Mouse (Mus musculus): ENCODE data around the gene Dgkg. TPM values are rescaled to one million over a fixed set of nuclear protein-coding genes. Genes with fewer than 3 reads are reported as not detected.

Dgkg gene
- polyA plus RNA-seq, 1 experiment from 2014 or later: 0.12 TPM

DNA sequence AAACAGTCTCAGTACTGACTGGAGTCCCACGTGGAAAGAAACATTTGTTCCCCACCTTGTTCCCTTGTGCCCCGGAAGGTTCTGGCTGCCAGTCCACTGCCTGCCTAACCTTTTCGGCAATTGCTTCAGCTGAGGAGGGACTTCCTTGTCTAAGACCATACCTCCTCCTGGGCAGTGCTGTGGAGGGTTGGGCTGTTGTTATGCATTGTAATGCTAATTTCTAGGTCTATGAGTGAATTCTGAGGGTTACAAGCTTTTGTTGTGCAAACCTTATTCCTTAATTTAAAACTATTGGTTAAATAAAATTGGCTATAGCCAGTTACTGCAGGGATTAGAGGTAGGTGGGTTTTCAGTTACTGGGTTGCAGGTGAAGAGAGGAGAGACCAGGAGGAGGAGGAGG, 19.7 kb downstream of the Dgkg start:
- Histone ChIP-seq H3K9me3 (ENCODE audit: control insufficient read depth, low read length) (no peaks in the 10 kb centered on the region), H3K4me1 (replicated peaks; ENCODE audit: control insufficient read depth, insufficient read depth, low read length) (no peaks in the 10 kb centered on the region), H3K4me3 (ENCODE audit: low read depth, low read length) (no peak overlapping the region), H3K9ac (ENCODE audit: low read depth, low read length) (no peak overlapping the region), H3K4me2 (replicated peaks; ENCODE audit: low read depth, low read length) (no peak overlapping the region), H3K27me3 (ENCODE audit: control insufficient read depth, insufficient read depth, low read length) (no peaks in the 10 kb centered on the region), H3K27ac (ENCODE audit: low read depth, low read length) (no peak overlapping the region), H3K36me3 (ENCODE audit: control insufficient read depth, insufficient read depth, low read length) (no peaks in the 10 kb centered on the region)
- ATAC-seq (ENCODE audit: low FRiP score): no peak
- DNase-seq (ENCODE audit: low spot score): no peak
- 53% methylated on average over 3 of the region's 3 CpGs for WGBS

GRCm38 (mm10) chr16:22635706-22636105, 21.3 kb downstream of the Dgkg start:
- 65% methylated on average over 8 of the region's 8 CpGs for WGBS
- H3K9ac ChIP-seq (ENCODE audit: low read depth, low read length): no peak overlapping the region
- no peak overlapping the region for H3K4me2 ChIP-seq (replicated peaks; ENCODE audit: low read depth, low read length)
- ATAC-seq (ENCODE audit: low FRiP score) (no peak), DNase-seq (ENCODE audit: low spot score) (no peak)
- H3K36me3 ChIP-seq (ENCODE audit: control insufficient read depth, insufficient read depth, low read length): no peaks in the 10 kb centered on the region
- no peaks in the 10 kb centered on the region for H3K4me1 ChIP-seq (replicated peaks; ENCODE audit: control insufficient read depth, insufficient read depth, low read length)
- H3K27ac ChIP-seq (ENCODE audit: low read depth, low read length): no peak overlapping the region
- no peaks in the 10 kb centered on the region for H3K9me3 ChIP-seq (ENCODE audit: control insufficient read depth, low read length)
- H3K4me3 ChIP-seq (ENCODE audit: low read depth, low read length): no peak overlapping the region
- no peaks in the 10 kb centered on the region for H3K27me3 ChIP-seq (ENCODE audit: control insufficient read depth, insufficient read depth, low read length)

DNA sequence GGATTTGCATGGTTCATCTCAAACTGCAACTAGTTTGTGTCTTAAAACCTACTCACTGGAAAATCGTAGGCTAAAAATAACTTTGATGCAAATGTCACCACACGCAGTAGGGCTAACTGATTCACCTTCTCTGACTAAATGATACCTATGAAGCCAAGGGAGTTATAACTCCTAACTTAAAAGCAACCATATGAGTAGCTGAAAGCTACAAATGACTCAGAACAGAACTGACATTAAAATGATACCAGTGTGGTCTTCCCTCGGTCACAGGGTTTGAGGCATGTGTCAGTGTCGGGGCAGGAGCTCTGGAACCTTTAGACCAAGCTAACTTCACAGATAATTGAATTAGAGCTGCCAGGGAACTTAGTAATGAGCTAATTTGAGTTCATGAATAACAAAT, 24.0 kb downstream of the Dgkg start:
- no peak for DNase-seq (ENCODE audit: low spot score)
- no peak for ATAC-seq (ENCODE audit: low FRiP score)
- H3K4me1 ChIP-seq (replicated peaks; ENCODE audit: control insufficient read depth, insufficient read depth, low read length): no peaks in the 10 kb centered on the region
- 89% methylated on average over 4 of the region's 4 CpGs for WGBS
- no peaks in the 10 kb centered on the region for H3K9me3 ChIP-seq (ENCODE audit: control insufficient read depth, low read length)
- H3K9ac ChIP-seq (ENCODE audit: low read depth, low read length): no peak overlapping the region
- H3K4me3 ChIP-seq (ENCODE audit: low read depth, low read length): no peak overlapping the region
- H3K36me3 ChIP-seq (ENCODE audit: control insufficient read depth, insufficient read depth, low read length): no peaks in the 10 kb centered on the region
- no peaks in the 10 kb centered on the region for H3K27me3 ChIP-seq (ENCODE audit: control insufficient read depth, insufficient read depth, low read length)
- no peak overlapping the region for H3K27ac ChIP-seq (ENCODE audit: low read depth, low read length)
- no peak overlapping the region for H3K4me2 ChIP-seq (replicated peaks; ENCODE audit: low read depth, low read length)

DNA sequence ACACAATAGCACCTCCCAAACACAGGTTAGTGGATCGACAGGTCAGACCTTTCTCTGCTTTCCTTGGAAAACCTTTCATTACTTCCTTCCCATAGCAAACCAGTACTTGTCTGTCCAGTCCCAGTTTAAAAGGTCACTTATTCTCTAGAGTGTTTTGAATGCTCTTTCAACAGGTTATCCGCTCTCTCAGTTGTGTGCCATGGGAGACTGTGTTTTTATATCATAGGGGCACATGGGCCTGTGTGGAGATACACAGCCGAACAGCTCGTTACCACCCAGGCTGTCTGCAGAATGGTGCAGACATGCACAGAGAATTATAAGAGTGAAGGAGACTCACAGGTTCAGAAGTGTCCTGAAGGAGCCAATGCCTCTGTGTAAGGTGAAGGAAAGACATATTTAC, 26.7 kb downstream of the Dgkg start:
- DNase-seq (ENCODE audit: low spot score): no peak
- no peak for ATAC-seq (ENCODE audit: low FRiP score)
- H3K9me3 ChIP-seq (ENCODE audit: control insufficient read depth, low read length): no peaks in the 10 kb centered on the region
- no peak overlapping the region for H3K4me2 ChIP-seq (replicated peaks; ENCODE audit: low read depth, low read length)
- H3K36me3 ChIP-seq (ENCODE audit: control insufficient read depth, insufficient read depth, low read length): no peaks in the 10 kb centered on the region
- H3K4me1 ChIP-seq (replicated peaks; ENCODE audit: control insufficient read depth, insufficient read depth, low read length): no peaks in the 10 kb centered on the region
- 84% methylated on average over 4 of the region's 4 CpGs for WGBS
- H3K9ac ChIP-seq (ENCODE audit: low read depth, low read length): no peak overlapping the region
- H3K27me3 ChIP-seq (ENCODE audit: control insufficient read depth, insufficient read depth, low read length): no peaks in the 10 kb centered on the region
- H3K27ac ChIP-seq (ENCODE audit: low read depth, low read length): no peak overlapping the region
- no peak overlapping the region for H3K4me3 ChIP-seq (ENCODE audit: low read depth, low read length)

DNA sequence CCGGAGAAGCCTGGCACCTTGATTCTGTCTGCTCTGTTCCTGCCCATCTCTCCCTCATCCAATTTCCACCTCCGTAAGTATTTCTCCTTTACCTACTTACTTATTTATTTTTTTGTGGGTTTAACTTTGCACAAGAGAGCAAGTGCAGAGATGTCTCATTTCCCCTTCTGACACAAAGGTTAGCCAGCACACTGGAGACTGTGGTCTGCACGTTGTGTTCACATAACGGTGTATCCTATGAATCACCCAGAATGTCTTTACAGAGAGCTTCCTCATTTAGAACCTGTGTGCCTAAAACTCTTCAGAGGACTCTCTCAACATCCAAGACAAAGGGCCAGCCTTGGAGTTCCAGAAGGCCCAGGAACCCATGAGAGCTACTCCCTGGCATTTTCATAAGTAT, 27.1 kb downstream of the Dgkg start:
- H3K27ac ChIP-seq (ENCODE audit: low read depth, low read length): no peak overlapping the region
- H3K4me2 ChIP-seq (replicated peaks; ENCODE audit: low read depth, low read length): no peak overlapping the region
- H3K36me3 ChIP-seq (ENCODE audit: control insufficient read depth, insufficient read depth, low read length): no peaks in the 10 kb centered on the region
- no peaks in the 10 kb centered on the region for H3K27me3 ChIP-seq (ENCODE audit: control insufficient read depth, insufficient read depth, low read length)
- H3K9me3 ChIP-seq (ENCODE audit: control insufficient read depth, low read length): no peaks in the 10 kb centered on the region
- ATAC-seq (ENCODE audit: low FRiP score) (no peak), DNase-seq (ENCODE audit: low spot score) (no peak)
- no peak overlapping the region for H3K9ac ChIP-seq (ENCODE audit: low read depth, low read length)
- 86% methylated on average over 4 of the region's 4 CpGs for WGBS
- H3K4me1 ChIP-seq (replicated peaks; ENCODE audit: control insufficient read depth, insufficient read depth, low read length): no peaks in the 10 kb centered on the region
- H3K4me3 ChIP-seq (ENCODE audit: low read depth, low read length): no peak overlapping the region

DNA sequence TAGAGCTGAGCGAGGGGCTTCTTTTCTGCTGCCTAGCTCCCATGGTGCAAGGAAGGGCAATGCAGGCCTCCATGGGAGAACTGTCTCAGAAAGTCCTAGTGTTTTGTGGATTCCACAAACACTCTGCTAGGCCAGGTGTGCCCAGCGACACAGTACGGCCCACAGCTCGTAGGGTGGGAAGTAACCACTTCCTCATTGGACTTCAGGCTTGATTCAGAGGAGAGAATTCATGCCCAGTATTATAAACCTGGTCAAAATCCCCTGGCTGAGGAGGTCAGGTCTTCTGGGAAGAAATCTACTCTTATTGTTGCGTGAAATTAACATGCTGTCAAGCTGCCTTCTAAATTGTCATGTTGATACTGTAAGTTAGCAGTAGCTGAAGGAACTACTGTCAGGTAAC, 31.0 kb downstream of the Dgkg start:
- no peak overlapping the region for H3K27ac ChIP-seq (ENCODE audit: low read depth, low read length)
- no peak overlapping the region for H3K4me2 ChIP-seq (replicated peaks; ENCODE audit: low read depth, low read length)
- no peaks in the 10 kb centered on the region for H3K9me3 ChIP-seq (ENCODE audit: control insufficient read depth, low read length)
- 92% methylated on average over 5 of the region's 5 CpGs for WGBS
- H3K27me3 ChIP-seq (ENCODE audit: control insufficient read depth, insufficient read depth, low read length): no peaks in the 10 kb centered on the region
- DNase-seq (ENCODE audit: low spot score): no peak
- H3K4me3 ChIP-seq (ENCODE audit: low read depth, low read length): no peak overlapping the region
- no peak for ATAC-seq (ENCODE audit: low FRiP score)
- H3K9ac ChIP-seq (ENCODE audit: low read depth, low read length): no peak overlapping the region
- H3K4me1 ChIP-seq (replicated peaks; ENCODE audit: control insufficient read depth, insufficient read depth, low read length): no peaks in the 10 kb centered on the region
- H3K36me3 ChIP-seq (ENCODE audit: control insufficient read depth, insufficient read depth, low read length): no peaks in the 10 kb centered on the region

GRCm38 (mm10) chr16:22625412-22625811, 31.6 kb downstream of the Dgkg start:
- H3K9me3 ChIP-seq (ENCODE audit: control insufficient read depth, low read length): no peaks in the 10 kb centered on the region
- H3K27ac ChIP-seq (ENCODE audit: low read depth, low read length): no peak overlapping the region
- 81% methylated on average over 5 of the region's 5 CpGs for WGBS
- no peak overlapping the region for H3K4me3 ChIP-seq (ENCODE audit: low read depth, low read length)
- no peak overlapping the region for H3K4me2 ChIP-seq (replicated peaks; ENCODE audit: low read depth, low read length)
- DNase-seq (ENCODE audit: low spot score) (no peak), ATAC-seq (ENCODE audit: low FRiP score) (no peak)
- no peaks in the 10 kb centered on the region for H3K36me3 ChIP-seq (ENCODE audit: control insufficient read depth, insufficient read depth, low read length)
- H3K9ac ChIP-seq (ENCODE audit: low read depth, low read length): no peak overlapping the region
- H3K27me3 ChIP-seq (ENCODE audit: control insufficient read depth, insufficient read depth, low read length): no peaks in the 10 kb centered on the region
- H3K4me1 ChIP-seq (replicated peaks; ENCODE audit: control insufficient read depth, insufficient read depth, low read length): no peaks in the 10 kb centered on the region

DNA sequence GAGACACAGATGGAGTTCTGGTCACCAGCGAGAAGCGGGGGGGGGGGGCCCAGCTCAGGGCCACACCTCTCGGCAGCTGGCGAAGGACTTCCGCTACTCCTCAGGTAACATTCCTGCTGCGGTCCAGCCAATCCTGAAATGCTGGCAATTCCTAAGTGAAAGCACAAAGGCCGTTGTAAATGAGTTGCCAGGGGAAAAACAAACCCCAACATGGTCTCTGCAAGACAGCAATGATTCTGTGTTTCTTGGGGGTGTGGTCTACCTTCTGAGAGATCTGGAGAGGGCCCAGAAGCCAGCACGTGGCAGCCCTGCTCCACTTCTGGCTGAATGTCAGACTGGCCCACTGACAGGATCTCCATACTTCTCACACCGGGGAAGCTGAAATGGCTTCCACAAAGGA, 34.7 kb downstream of the Dgkg start:
- H3K4me3 ChIP-seq (ENCODE audit: low read depth, low read length): no peak overlapping the region
- H3K36me3 ChIP-seq (ENCODE audit: control insufficient read depth, insufficient read depth, low read length): no peaks in the 10 kb centered on the region
- no peaks in the 10 kb centered on the region for H3K4me1 ChIP-seq (replicated peaks; ENCODE audit: control insufficient read depth, insufficient read depth, low read length)
- H3K9ac ChIP-seq (ENCODE audit: low read depth, low read length): no peak overlapping the region
- H3K4me2 ChIP-seq (replicated peaks; ENCODE audit: low read depth, low read length): no peak overlapping the region
- 38% methylated on average over 9 of the region's 9 CpGs for WGBS
- no peaks in the 10 kb centered on the region for H3K27me3 ChIP-seq (ENCODE audit: control insufficient read depth, insufficient read depth, low read length)
- DNase-seq (ENCODE audit: low spot score) (no peak), ATAC-seq (ENCODE audit: low FRiP score) (no peak)
- no peak overlapping the region for H3K27ac ChIP-seq (ENCODE audit: low read depth, low read length)
- no peaks in the 10 kb centered on the region for H3K9me3 ChIP-seq (ENCODE audit: control insufficient read depth, low read length)

GRCm38 (mm10) chr16:22621299-22621920, 35.6 kb downstream of the Dgkg start:
- Histone ChIP-seq H3K4me3 (ENCODE audit: low read depth, low read length) (no peak overlapping the region), H3K27ac (ENCODE audit: low read depth, low read length) (no peak overlapping the region), H3K9ac (ENCODE audit: low read depth, low read length) (no peak overlapping the region), H3K4me1 (replicated peaks; ENCODE audit: control insufficient read depth, insufficient read depth, low read length) (no peaks in the 10 kb centered on the region), H3K27me3 (ENCODE audit: control insufficient read depth, insufficient read depth, low read length) (no peaks in the 10 kb centered on the region), H3K4me2 (replicated peaks; ENCODE audit: low read depth, low read length) (no peak overlapping the region), H3K36me3 (ENCODE audit: control insufficient read depth, insufficient read depth, low read length) (no peaks in the 10 kb centered on the region), H3K9me3 (ENCODE audit: control insufficient read depth, low read length) (no peaks in the 10 kb centered on the region)
- WGBS: 87% methylated on average over 13 of the region's 13 CpGs
- ATAC-seq (ENCODE audit: low FRiP score) (no peak), DNase-seq (ENCODE audit: low spot score) (no peak)
